Mouse (Mus musculus) layer of hippocampus, postnatal 36 days (tissue): ENCODE measurements at regions not wholly inside any gene's neighbourhood (a gene's known extent, or its start where the extent isn't known, plus 50 kb on each side); places are given as distances from the start of the nearest gene placed in this dataset.

ENCODE experiments used
- DNase-seq, 2 experiments: peaks; one replicate each; pipeline ENCODE4 v3.0.0; 2022

DNA sequence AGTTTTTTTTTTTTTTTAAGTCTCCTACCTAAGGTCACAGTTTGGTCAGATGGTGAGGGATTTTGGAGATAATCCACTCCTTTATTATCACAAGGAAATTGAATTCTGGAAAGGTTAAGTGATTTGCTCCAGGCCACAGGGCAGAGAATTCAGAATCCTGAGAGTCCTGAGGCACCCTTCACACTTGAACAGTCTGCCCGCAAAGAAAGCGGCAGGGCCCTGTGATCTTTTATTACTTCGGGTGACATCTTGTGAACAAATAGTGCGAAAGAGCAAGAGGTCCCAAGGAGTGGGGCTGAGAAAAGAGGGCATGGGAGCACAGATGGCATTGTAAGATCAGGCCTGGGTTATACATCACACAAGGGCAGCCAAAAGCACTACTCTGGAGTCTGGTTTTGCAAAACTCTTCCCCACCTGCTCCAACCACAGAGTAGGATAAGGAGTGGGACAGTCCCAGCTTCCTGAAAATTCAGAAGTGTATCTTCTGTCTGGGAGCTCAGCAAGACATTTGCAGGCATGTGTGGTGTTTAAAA lies 150.5 kb upstream of the Wdr11 start:
- no peak for DNase-seq

GRCm38 (mm10) chr7:129469496-129469895 lies 122.2 kb upstream of the Wdr11 start:
- DNase-seq: no peak

GRCm38 (mm10) chr7:129483736-129484135 lies 107.9 kb upstream of the Wdr11 start:
- DNase-seq: peak; percentile 23 to 27

DNA sequence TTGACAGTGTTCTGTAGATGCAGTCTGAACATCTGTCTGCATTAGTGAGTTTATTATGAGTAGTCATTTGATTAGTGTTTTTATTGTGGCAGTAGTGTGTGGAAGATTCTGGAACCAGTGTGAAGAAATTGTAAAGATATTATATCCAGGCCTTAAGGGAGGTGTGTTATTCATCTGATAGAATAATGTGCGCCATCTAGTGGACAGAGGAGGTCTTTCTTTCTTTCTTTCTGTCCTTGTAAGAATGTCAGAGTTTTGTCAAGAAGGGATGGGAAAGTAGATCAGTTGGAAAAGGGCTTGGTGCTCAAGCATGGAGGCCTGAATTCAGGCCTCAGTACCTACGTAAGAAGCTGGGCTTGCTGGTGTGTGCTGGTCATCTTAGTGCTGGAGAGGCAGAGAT lies 84.8 kb upstream of the Wdr11 start:
- DNase-seq: no peak

DNA sequence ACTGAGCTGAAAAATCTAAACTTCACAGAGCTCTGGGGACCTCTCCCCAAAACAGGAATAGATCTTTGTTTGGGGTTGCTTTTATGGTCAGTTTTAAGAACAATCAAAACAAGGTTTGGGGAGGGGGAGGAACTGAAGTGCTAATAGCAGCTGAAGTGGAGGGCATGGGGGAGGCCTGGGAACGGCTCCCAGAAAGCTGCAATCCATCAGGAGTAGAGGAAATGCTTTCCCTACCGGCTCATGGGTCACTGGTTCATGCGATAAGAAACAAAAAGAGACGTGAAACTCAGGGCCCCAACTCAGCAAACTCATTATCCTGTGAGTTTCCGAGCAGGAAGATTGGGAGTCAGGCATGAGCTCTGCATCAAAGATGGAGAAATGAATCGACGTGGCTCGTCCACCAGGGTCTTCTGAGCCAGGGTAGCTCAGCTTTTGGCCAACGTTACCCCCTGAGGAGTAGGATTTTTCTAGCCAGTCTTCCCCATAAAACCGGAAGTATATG lies 82.0 kb upstream of the Wdr11 start:
- DNase-seq: no peak

DNA sequence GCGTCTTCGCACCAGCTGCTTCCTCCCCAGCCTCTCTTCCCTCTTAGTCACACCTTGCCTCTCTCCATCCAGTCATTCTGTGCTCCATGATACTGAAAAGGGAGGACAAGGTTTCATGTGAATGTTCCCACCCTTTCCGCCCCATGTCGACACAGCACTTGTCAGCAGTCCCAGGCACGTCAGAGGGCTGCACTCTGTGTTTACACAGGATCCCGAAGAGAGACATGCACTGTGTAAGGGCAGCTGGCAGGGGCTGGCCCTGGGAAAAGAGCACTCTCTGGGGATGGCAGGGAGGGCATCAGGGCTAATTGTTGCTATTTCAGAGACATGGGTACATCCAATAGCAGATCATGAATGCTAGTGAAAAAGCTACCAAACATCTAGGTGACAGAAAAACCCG lies 77.0 kb upstream of the Wdr11 start:
- DNase-seq: no peak

GRCm38 (mm10) chr7:129524369-129524915 lies 67.2 kb upstream of the Wdr11 start:
- no peak for DNase-seq

DNA sequence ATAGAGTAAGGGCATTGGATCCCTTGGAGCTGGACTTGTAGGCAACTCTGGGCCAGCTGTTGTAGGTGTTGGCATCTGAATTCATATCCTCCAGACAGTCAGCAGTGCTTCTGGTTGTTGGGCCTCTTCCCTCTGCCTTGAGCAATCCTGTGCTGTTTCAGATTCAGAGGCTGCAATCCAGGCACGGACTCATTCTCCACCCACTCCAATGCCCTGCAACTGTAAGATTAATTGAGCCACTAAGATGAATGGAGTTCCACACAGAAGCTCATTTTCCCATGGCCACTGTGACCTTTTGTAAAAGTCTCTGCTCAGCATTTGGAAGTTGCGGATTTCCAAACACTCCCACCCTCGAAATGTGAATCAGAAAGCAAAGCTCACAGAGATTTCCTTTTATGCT lies 65.7 kb upstream of the Wdr11 start:
- DNase-seq: no peak

- DNase-seq: no peak
Observed at GRCm38 (mm10) chr7:129528263-129528662, 63.4 kb upstream of the Wdr11 start.

- no peak for DNase-seq
Observed at GRCm38 (mm10) chr7:129533366-129533905, 58.2 kb upstream of the Wdr11 start.
